Mouse (Mus musculus): ENCODE data around the gene Cd9. TPM values are rescaled to one million over a fixed set of nuclear protein-coding genes. Genes with fewer than 3 reads are reported as not detected.

Gene Cd9
- total and polyA plus RNA-seq, 3 experiments = 51.6 to 97.7 (median 67.2) TPM

- TF ChIP-seq EP300 (IDR thresholded peaks at IDR 0.05; ENCODE audit: insufficient read depth, low read depth, low read length) (no peak), CTCF (IDR thresholded peaks at IDR 0.05) (no peak), POLR2A (IDR thresholded peaks at IDR 0.05; ENCODE audit: insufficient read depth, low read depth, low read length) (no peak)
- no peak overlapping the region for H3K9ac ChIP-seq (ENCODE audit: low read depth, low read length)
- H3K4me1 ChIP-seq (ENCODE audit: control insufficient read depth, insufficient read depth, low read length) = peaks cover 5% of the 10 kb centered on the region
- H3K36me3 ChIP-seq (ENCODE audit: control insufficient read depth, insufficient read depth, low read length) = no peaks in the 10 kb centered on the region
- DNase-seq = no peak
- H3K27me3 ChIP-seq (ENCODE audit: control insufficient read depth, insufficient read depth, low read length) = no peaks in the 10 kb centered on the region
- H3K79me2 ChIP-seq (replicated peaks; ENCODE audit: control insufficient read depth, insufficient read depth, low read length) = no peaks in the 10 kb centered on the region
- no peak overlapping the region for H3K4me3 ChIP-seq
- intact Hi-C loops (cut with DNase I) = no loop called here
- no peak overlapping the region; the same call in 1 of the 2 replicates for H3K27ac ChIP-seq
- WGBS = 75% methylated on average over 3 of the region's 3 CpGs
These were observed 61.3 kb downstream of the Cd9 start for GRCm38 (mm10) chr6:125433257-125433656.

GRCm38 (mm10) chr6:125432522-125432921 is 62.1 kb downstream of the Cd9 start:
- Histone ChIP-seq H3K9ac (ENCODE audit: low read depth, low read length) (no peak overlapping the region), H3K27me3 (ENCODE audit: control insufficient read depth, insufficient read depth, low read length) (no peaks in the 10 kb centered on the region), H3K79me2 (replicated peaks; ENCODE audit: control insufficient read depth, insufficient read depth, low read length) (no peaks in the 10 kb centered on the region), H3K4me1 (ENCODE audit: control insufficient read depth, insufficient read depth, low read length) (peaks cover 5% of the 10 kb centered on the region), H3K36me3 (ENCODE audit: control insufficient read depth, insufficient read depth, low read length) (no peaks in the 10 kb centered on the region), H3K27ac (no peak overlapping the region), H3K4me3 (no peak overlapping the region)
- intact Hi-C loops (cut with DNase I) = no loop called here
- DNase-seq = no peak
- TF ChIP-seq CTCF (IDR thresholded peaks at IDR 0.05) (no peak), POLR2A (IDR thresholded peaks at IDR 0.05; ENCODE audit: insufficient read depth, low read depth, low read length) (no peak), EP300 (IDR thresholded peaks at IDR 0.05; ENCODE audit: insufficient read depth, low read depth, low read length) (no peak)
- WGBS = 83% methylated on average over 7 of the region's 7 CpGs

- H3K4me3 ChIP-seq = no peak overlapping the region
- 90% methylated on average over 3 of the region's 3 CpGs for WGBS
- H3K4me1 ChIP-seq (ENCODE audit: control insufficient read depth, insufficient read depth, low read length) = peaks cover 3% of the 10 kb centered on the region
- no peaks in the 10 kb centered on the region for H3K36me3 ChIP-seq (ENCODE audit: control insufficient read depth, insufficient read depth, low read length)
- DNase-seq = no peak
- H3K27ac ChIP-seq = no peak overlapping the region
- H3K27me3 ChIP-seq (ENCODE audit: control insufficient read depth, insufficient read depth, low read length) = no peaks in the 10 kb centered on the region
- H3K79me2 ChIP-seq (replicated peaks; ENCODE audit: control insufficient read depth, insufficient read depth, low read length) = no peaks in the 10 kb centered on the region
- H3K9ac ChIP-seq (ENCODE audit: low read depth, low read length) = no peak overlapping the region
- intact Hi-C loops (cut with DNase I) = no loop called here
- TF ChIP-seq EP300 (IDR thresholded peaks at IDR 0.05; ENCODE audit: insufficient read depth, low read depth, low read length) (no peak), CTCF (IDR thresholded peaks at IDR 0.05) (no peak), POLR2A (IDR thresholded peaks at IDR 0.05; ENCODE audit: insufficient read depth, low read depth, low read length) (no peak)
These were observed 63.6 kb downstream of the Cd9 start for GRCm38 (mm10) chr6:125430982-125431381.

GRCm38 (mm10) chr6:125430358-125430958 is 64.1 kb downstream of the Cd9 start:
- H3K4me1 ChIP-seq (ENCODE audit: control insufficient read depth, insufficient read depth, low read length) = peaks cover 2% of the 10 kb centered on the region
- no peak for DNase-seq
- intact Hi-C loops (cut with DNase I) = no loop called here
- 47% methylated on average over 14 of the region's 14 CpGs for WGBS
- TF ChIP-seq CTCF (IDR thresholded peaks at IDR 0.05) = no peak
- no peak for TF ChIP-seq EP300 (IDR thresholded peaks at IDR 0.05; ENCODE audit: insufficient read depth, low read depth, low read length)
- TF ChIP-seq POLR2A (IDR thresholded peaks at IDR 0.05; ENCODE audit: insufficient read depth, low read depth, low read length) = no peak
- H3K9ac ChIP-seq (ENCODE audit: low read depth, low read length) = no peak overlapping the region
- H3K27ac ChIP-seq = no peak overlapping the region
- no peaks in the 10 kb centered on the region for H3K27me3 ChIP-seq (ENCODE audit: control insufficient read depth, insufficient read depth, low read length)
- H3K36me3 ChIP-seq (ENCODE audit: control insufficient read depth, insufficient read depth, low read length) = no peaks in the 10 kb centered on the region
- no peak overlapping the region for H3K4me3 ChIP-seq
- H3K79me2 ChIP-seq (replicated peaks; ENCODE audit: control insufficient read depth, insufficient read depth, low read length) = no peaks in the 10 kb centered on the region

- H3K4me3 ChIP-seq = no peak overlapping the region
- no peaks in the 10 kb centered on the region for H3K79me2 ChIP-seq (replicated peaks; ENCODE audit: control insufficient read depth, insufficient read depth, low read length)
- TF ChIP-seq CTCF (IDR thresholded peaks at IDR 0.05) (no peak), EP300 (IDR thresholded peaks at IDR 0.05; ENCODE audit: insufficient read depth, low read depth, low read length) (no peak), POLR2A (IDR thresholded peaks at IDR 0.05; ENCODE audit: insufficient read depth, low read depth, low read length) (no peak)
- no peaks in the 10 kb centered on the region for H3K27me3 ChIP-seq (ENCODE audit: control insufficient read depth, insufficient read depth, low read length)
- H3K9ac ChIP-seq (ENCODE audit: low read depth, low read length) = no peak overlapping the region
- WGBS = 54% methylated on average over 6 of the region's 6 CpGs
- H3K4me1 ChIP-seq (ENCODE audit: control insufficient read depth, insufficient read depth, low read length) = no peaks in the 10 kb centered on the region; the same call in 1 of the 2 replicates
- DNase-seq = no peak
- no peak overlapping the region for H3K27ac ChIP-seq
- H3K36me3 ChIP-seq (ENCODE audit: control insufficient read depth, insufficient read depth, low read length) = no peaks in the 10 kb centered on the region
- intact Hi-C loops (cut with DNase I) = no loop called here
These were observed 64.8 kb downstream of the Cd9 start for GRCm38 (mm10) chr6:125429741-125430140.
